In the genomic region with DNA sequence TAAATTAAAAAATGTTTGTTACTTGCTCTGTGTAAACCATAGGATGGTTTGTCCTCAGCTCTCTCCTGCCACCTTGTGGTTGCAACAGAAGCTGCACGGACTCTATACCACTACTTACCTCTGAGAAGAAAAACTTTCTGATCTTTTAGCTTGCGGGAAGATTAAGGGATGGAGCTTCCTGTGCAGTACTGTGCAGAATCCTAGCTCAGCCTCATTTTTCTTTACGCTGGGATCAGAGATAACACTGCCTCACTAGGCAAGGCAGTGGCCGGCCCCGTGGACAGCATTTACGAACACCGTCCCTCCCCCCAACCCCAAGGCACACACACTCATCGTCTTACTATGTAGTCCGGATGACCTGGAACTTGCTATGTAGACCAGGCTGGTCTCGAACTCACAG, we compare ENCODE assay signal across 1 mouse cellular context.
TF ChIP-seq lines count a peak whose summit lies in the region.

No protein-coding gene starts in this region.

TF ChIP-seq in CH12.LX, 34 proteins besides CTCF, POLR2A, EP300 and RAD21 (continued from another document):
- TF ChIP-seq NRF1 (IDR thresholded peaks at IDR 0.05; ENCODE audit: low read depth, low read length) = no peak
- no peak for TF ChIP-seq NELFE (IDR thresholded peaks at IDR 0.05; ENCODE audit: low read depth, low read length)
- no peak for TF ChIP-seq MEF2A (IDR thresholded peaks at IDR 0.05; ENCODE audit: borderline replicate concordance, low read depth, low read length)
- no peak for TF ChIP-seq ZKSCAN1 (IDR thresholded peaks at IDR 0.05; ENCODE audit: borderline replicate concordance, low read depth, low read length)
- no peak for TF ChIP-seq USF1 (IDR thresholded peaks at IDR 0.05; ENCODE audit: low read depth, low read length)
- no peak for TF ChIP-seq CHD1 (IDR thresholded peaks at IDR 0.05; ENCODE audit: low read depth, low read length)
- no peak for TF ChIP-seq MXI1 (IDR thresholded peaks at IDR 0.05; ENCODE audit: low read depth, low read length)
- TF ChIP-seq CHD2 (IDR thresholded peaks at IDR 0.05; ENCODE audit: low read length) = 0 out of 2 replicates have a peak, but pooled peaks have one; percentile 15
- TF ChIP-seq POLR2AphosphoS2 (IDR thresholded peaks at IDR 0.05; ENCODE audit: low read depth, low read length) = no peak
- no peak for TF ChIP-seq USF2 (conservative IDR thresholded peaks at IDR 0.05; ENCODE audit: low read depth, low read length)
- TF ChIP-seq SMC3 (IDR thresholded peaks at IDR 0.05; ENCODE audit: low read depth, low read length) = peak; percentile 70
- no peak for TF ChIP-seq HCFC1 (IDR thresholded peaks at IDR 0.05; ENCODE audit: low read depth, low read length)
- no peak for TF ChIP-seq JUN (IDR thresholded peaks at IDR 0.05; ENCODE audit: insufficient read depth, low read depth, low read length)
- no peak for TF ChIP-seq E2F4 (IDR thresholded peaks at IDR 0.05; ENCODE audit: insufficient replicate concordance, low read depth, low read length)
- TF ChIP-seq KAT2A (IDR thresholded peaks at IDR 0.05; ENCODE audit: insufficient replicate concordance, low read length) = no peak
- TF ChIP-seq ELF1 (IDR thresholded peaks at IDR 0.05; ENCODE audit: low read depth, low read length) = 0 out of 2 replicates have a peak, but pooled peaks have one; percentile 15
- no peak for TF ChIP-seq PAX5 (IDR thresholded peaks at IDR 0.05; ENCODE audit: low read length)
- TF ChIP-seq TCF12 (IDR thresholded peaks at IDR 0.05; ENCODE audit: low read depth, low read length) = no peak
- peak; percentile 51; the same call in 1 of the 2 replicates for TF ChIP-seq MYC (IDR thresholded peaks at IDR 0.05; ENCODE audit: low read depth, low read length)
- no peak for TF ChIP-seq TBP (conservative IDR thresholded peaks at IDR 0.05; ENCODE audit: low read depth, low read length)
- TF ChIP-seq SIN3A (IDR thresholded peaks at IDR 0.05; ENCODE audit: low read length) = no peak; the same call in none of the 2 replicates
- no peak for TF ChIP-seq RCOR1 (conservative IDR thresholded peaks at IDR 0.05; ENCODE audit: low read depth, low read length)
- TF ChIP-seq UBTF (IDR thresholded peaks at IDR 0.05; ENCODE audit: low read depth, low read length) = no peak
- no peak for TF ChIP-seq MAFK (IDR thresholded peaks at IDR 0.05; ENCODE audit: insufficient replicate concordance, low read length)
TF ChIP-seq in CH12.LX: peak in this region for 5.
